Mouse (Mus musculus) limb, embryonic 11.5 days (tissue): ENCODE data around the gene Zfp511. TPM values are rescaled to one million over a fixed set of nuclear protein-coding genes. Genes with fewer than 3 reads are reported as not detected.
A peak's percentile ranks its signal among the peaks of the same experiment; 100 is the strongest.

Experiments used
- ATAC-seq: fragments of 200-750 bp; cut with Nextera tagmentation; 2 replicates; pipeline ENCODE4 v1.8.0; 2017; ENCODE audit warnings: low read depth; ENCODE audit not compliant: insufficient number of reproducible peaks, low FRiP score, low TSS enrichment
- DNase-seq: peaks from one replicate; pipeline ENCODE4 v3.0.0-alpha.2; 2015; ENCODE audit warnings: low spot score
- H3K27ac ChIP-seq: fragments of 300-500 bp; sonication (generic); replicated peaks from 2 replicates; pipeline ENCODE4 v1.5.1; 2014; ENCODE audit warnings: low read depth, mild to moderate bottlenecking, low read length
- H3K27me3 ChIP-seq: fragments of 300-500 bp; sonication (generic); 2 replicates; pipeline ENCODE4 v1.6.1; 2014; ENCODE audit warnings: mild to moderate bottlenecking, low read length, mixed read lengths; ENCODE audit not compliant: control insufficient read depth, insufficient read depth
- H3K36me3 ChIP-seq: fragments of 300-500 bp; sonication (generic); 2 replicates; pipeline ENCODE4 v1.6.1; 2014; ENCODE audit warnings: mild to moderate bottlenecking, low read length, moderate library complexity, mixed read lengths; ENCODE audit not compliant: control insufficient read depth, insufficient read depth
- H3K4me1 ChIP-seq: fragments of 300-500 bp; sonication (generic); 2 replicates; pipeline ENCODE4 v1.6.1; 2014; ENCODE audit warnings: low read length, mixed read lengths; ENCODE audit not compliant: control insufficient read depth, insufficient read depth
- H3K4me2 ChIP-seq: fragments of 300-500 bp; sonication (generic); 2 replicates; pipeline ENCODE4 v1.6.1; 2014; ENCODE audit warnings: low read depth, mild to moderate bottlenecking, moderate library complexity; ENCODE audit not compliant: severe bottlenecking
- H3K4me3 ChIP-seq: fragments of 300-500 bp; sonication (generic); 2 replicates; pipeline ENCODE4 v1.5.1; 2014; ENCODE audit warnings: low read depth, low read length
- H3K9ac ChIP-seq: fragments of 300-500 bp; sonication (generic); 2 replicates; pipeline ENCODE4 v1.6.1; 2014; ENCODE audit warnings: mild to moderate bottlenecking, low read length
- H3K9me3 ChIP-seq: fragments of 300-500 bp; sonication (generic); 2 replicates; pipeline ENCODE4 v1.6.1; 2016; ENCODE audit warnings: low read length; ENCODE audit not compliant: control insufficient read depth
- WGBS: fragments of 180-500 bp; shearing (Covaris S2); extraction: QIAGEN DNeasy Blood & Tissue Kit; methylation state at CpG from one replicate; pipeline ENCODE4 v1.1.7; 2014; 5-methylcytosine and 5-hydroxymethylcytosine counted together
- microRNA-seq: library from miRNA; unstranded; fragments of <30 nt; microRNA quantifications from one replicate; pipeline ENCODE4, GENCODE M21; 2016
- polyA plus RNA-seq: library from polyadenylated mRNA; unstranded; fragments of >200 nt; fragmentation: Nextera tagmentation; extraction: Ambion mirVana; gene quantifications from 2 replicates; pipeline ENCODE4 v1.2.1, GENCODE M21; 2014

Zfp511 gene
- polyA plus RNA-seq, 1 experiment from 2014 or later: 42.1 TPM

GRCm38 (mm10) chr7:140070042-140070711 is 34.0 kb downstream of the Zfp511 start:
- Histone ChIP-seq H3K27me3 (no peaks in the 10 kb centered on the region), H3K4me2 (peak overlapping the region; percentile 50), H3K27ac (no peak overlapping the region), H3K9me3 (no peaks in the 10 kb centered on the region), H3K9ac (peak overlapping the region; percentile 49; the same call in 1 of the 2 replicates), H3K4me3 (peak overlapping the region; percentile 20), H3K36me3 (no peaks in the 10 kb centered on the region), H3K4me1 (no peaks in the 10 kb centered on the region)
- 32% methylated on average over 39 of the region's 39 CpGs for WGBS
- peak; percentile 40 for DNase-seq
- no peak for ATAC-seq

- Histone ChIP-seq H3K9ac (no peak overlapping the region), H3K4me1 (peaks cover 9% of the 10 kb centered on the region; the same call in 1 of the 2 replicates), H3K27me3 (peaks cover 28% of the 10 kb centered on the region), H3K9me3 (no peaks in the 10 kb centered on the region), H3K27ac (no peak overlapping the region), H3K4me3 (no peak overlapping the region), H3K36me3 (no peaks in the 10 kb centered on the region), H3K4me2 (no peak overlapping the region)
- DNase-seq: no peak
- ATAC-seq: no peak
- WGBS: 81% methylated on average over 6 of the region's 6 CpGs
Measured at GRCm38 (mm10) chr7:140077698-140078097, 41.5 kb downstream of the Zfp511 start.

DNA sequence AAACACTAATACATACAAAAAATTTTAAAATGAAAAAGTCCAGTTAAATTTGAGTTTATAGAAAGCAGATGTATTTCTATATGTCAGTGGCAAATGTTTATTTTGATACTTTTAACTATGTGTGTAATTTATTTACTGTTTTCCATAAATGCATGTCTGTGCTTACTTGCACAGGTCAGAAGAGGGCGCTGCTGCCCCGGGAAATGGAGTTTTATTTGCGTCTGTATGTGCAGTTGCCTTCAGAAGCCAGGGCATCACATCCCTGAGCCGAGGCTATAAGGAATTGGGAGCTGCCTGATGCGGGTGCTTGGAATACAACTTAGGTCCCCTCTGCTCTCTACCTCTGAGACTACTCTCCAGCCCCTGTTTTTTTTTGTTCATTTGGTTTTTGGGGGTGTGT is 42.5 kb downstream of the Zfp511 start:
- Histone ChIP-seq H3K27ac (no peak overlapping the region), H3K4me2 (no peak overlapping the region), H3K9ac (no peak overlapping the region), H3K9me3 (no peaks in the 10 kb centered on the region), H3K27me3 (peaks cover 31% of the 10 kb centered on the region), H3K4me3 (no peak overlapping the region), H3K4me1 (peaks cover 9% of the 10 kb centered on the region; the same call in 1 of the 2 replicates), H3K36me3 (no peaks in the 10 kb centered on the region)
- DNase-seq (peak; percentile 86), ATAC-seq (no peak)
- 7% methylated on average over 5 of the region's 5 CpGs for WGBS

DNA sequence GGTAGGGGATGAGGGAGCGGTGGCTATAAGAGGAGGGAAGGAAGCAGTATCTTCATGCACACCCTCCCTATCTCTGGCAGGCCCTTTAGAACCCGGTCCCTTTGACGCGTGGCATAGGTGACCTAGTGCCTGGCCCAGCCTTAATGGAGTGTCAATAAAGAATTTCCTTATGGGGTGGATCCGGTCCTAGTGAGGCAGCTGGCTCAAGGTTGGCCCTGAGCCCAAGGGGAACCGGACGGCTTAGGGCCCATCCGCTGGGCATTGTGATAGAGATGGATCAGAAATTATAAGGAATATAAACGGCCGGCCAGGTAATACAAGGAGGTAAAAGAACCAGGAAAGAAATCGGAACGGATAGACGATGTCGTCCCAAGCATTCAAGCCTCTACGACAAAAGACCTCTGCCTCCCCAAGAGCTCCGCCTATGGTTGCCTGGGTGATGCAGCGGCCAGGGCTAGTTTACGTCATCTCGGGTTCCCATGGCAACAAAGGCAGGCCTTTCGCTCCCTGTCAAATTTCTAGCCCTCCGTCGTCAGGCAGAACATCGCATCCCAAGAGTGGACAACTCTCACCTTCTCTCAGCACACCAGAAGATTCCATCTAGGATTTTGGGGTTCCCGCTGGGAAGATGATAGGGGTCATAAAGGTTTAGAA is 44.4 kb downstream of the Zfp511 start:
- DNase-seq: peak; percentile 88
- Histone ChIP-seq H3K4me2 (peak overlapping the region; percentile 43), H3K27ac (no peak overlapping the region), H3K4me3 (peak overlapping the region; percentile 15), H3K4me1 (peaks cover 9% of the 10 kb centered on the region; the same call in 1 of the 2 replicates), H3K36me3 (no peaks in the 10 kb centered on the region), H3K9me3 (no peaks in the 10 kb centered on the region), H3K27me3 (peaks cover 31% of the 10 kb centered on the region), H3K9ac (no peak overlapping the region)
- peak; percentile 67 for ATAC-seq
- WGBS: 6% methylated on average over 24 of the region's 24 CpGs

GRCm38 (mm10) chr7:140081408-140082241 is 45.4 kb downstream of the Zfp511 start:
- Histone ChIP-seq H3K4me2 (no peak overlapping the region; the same call in 1 of the 2 replicates), H3K4me3 (no peak overlapping the region), H3K9ac (no peak overlapping the region), H3K27ac (no peak overlapping the region), H3K36me3 (no peaks in the 10 kb centered on the region), H3K9me3 (no peaks in the 10 kb centered on the region), H3K4me1 (peaks cover 9% of the 10 kb centered on the region; the same call in 1 of the 2 replicates), H3K27me3 (peaks cover 31% of the 10 kb centered on the region)
- WGBS: 24% methylated on average over 20 of the region's 20 CpGs
- ATAC-seq (no peak), DNase-seq (no peak)

- peak within 1 kb of the TSS; percentile 12; the same call in 1 of the 2 replicates for H3K4me2 ChIP-seq
- H3K27me3 ChIP-seq: peaks cover 31% of the 10 kb centered on the region
- H3K4me1 ChIP-seq: peaks cover 9% of the 10 kb centered on the region; the same call in 1 of the 2 replicates
- 6% methylated on average over 18 of the region's 18 CpGs for WGBS
- no peaks in the 10 kb centered on the region for H3K9me3 ChIP-seq
- DNase-seq: peak; percentile 79
- no peak within 1 kb of the TSS for H3K4me3 ChIP-seq
- H3K27ac ChIP-seq: no peak within 1 kb of the TSS
- no peaks in the 10 kb centered on the region for H3K36me3 ChIP-seq
- peak; percentile 71; the same call in 1 of the 2 replicates for ATAC-seq
- no peak within 1 kb of the TSS for H3K9ac ChIP-seq
Measured at GRCm38 (mm10) chr7:140082242-140082678, 46.1 kb downstream of the Zfp511 start, which contains the start of gene Caly. TSS of gene Caly (minus strand) at chr7:140082548.

Small RNA genes within 50 kb of the gene (microRNA-seq; reads per million reads assigned to microRNA genes)
- gene Mir7062: not detected

Other genes with a start within 250 kb of the Zfp511 start
- gene Adgra1, start 202.2 kb upstream of the Zfp511 start, polyA plus RNA-seq: not detected in 2 replicates
- gene Kndc1, start 141.7 kb upstream of the Zfp511 start, polyA plus RNA-seq: 0.06 TPM in 1 of 2 replicates, not detected in the other
- 0.35 TPM in 1 of 2 replicates, not detected in the other for gene Utf1, start 92.6 kb upstream of the Zfp511 start, polyA plus RNA-seq
- 0.27 and 0.31 TPM in 2 replicates for gene 6430531B16Rik, start 57.6 kb upstream of the Zfp511 start, polyA plus RNA-seq
- gene Adam8, start 43.8 kb upstream of the Zfp511 start, polyA plus RNA-seq: 1.9 and 2.1 TPM in 2 replicates
- gene Tubgcp2, start 278 bp downstream of the Zfp511 start, polyA plus RNA-seq: 75.8 and 82.1 TPM in 2 replicates
- gene Msx3, start 12.7 kb downstream of the Zfp511 start, polyA plus RNA-seq: 0.14 TPM in 1 of 2 replicates, not detected in the other
- gene Caly, start 46.2 kb downstream of the Zfp511 start, polyA plus RNA-seq: 1.6 and 2.0 TPM in 2 replicates
- gene Prap1, start 57.0 kb downstream of the Zfp511 start, polyA plus RNA-seq: not detected in 2 replicates
- gene Fuom, start 66.0 kb downstream of the Zfp511 start, polyA plus RNA-seq: 16.6 and 17.4 TPM in 2 replicates
- 18.2 and 20.0 TPM in 2 replicates for gene Paox, start 79.4 kb downstream of the Zfp511 start, polyA plus RNA-seq
- gene Echs1, start 80.1 kb downstream of the Zfp511 start, polyA plus RNA-seq: 188 and 195 TPM in 2 replicates
- gene Mtg1, start 101.2 kb downstream of the Zfp511 start, polyA plus RNA-seq: 22.0 and 22.4 TPM in 2 replicates
- gene Sprn, start 118.5 kb downstream of the Zfp511 start, polyA plus RNA-seq: not detected in 2 replicates
- not detected in 2 replicates for gene Olfr522, start 128.4 kb downstream of the Zfp511 start, polyA plus RNA-seq
- not detected in 2 replicates for gene Olfr523, start 136.8 kb downstream of the Zfp511 start, polyA plus RNA-seq
- gene Olfr524, start 169.6 kb downstream of the Zfp511 start, polyA plus RNA-seq: not detected in 2 replicates
- not detected in 2 replicates for gene Cd163l1, start 181.9 kb downstream of the Zfp511 start, polyA plus RNA-seq
- gene 5830411N06Rik, start 210.9 kb downstream of the Zfp511 start, polyA plus RNA-seq: not detected in 2 replicates